Mouse (Mus musculus) small intestine, adult 2 months (tissue): ENCODE results near the gene Fer.

ENCODE experiments used
- CTCF ChIP-seq: fragments of 200-500 bp; IDR thresholded peaks from 2 replicates; pipeline ENCODE4 v1.5.1; 2012; ENCODE audit warnings: low read depth, mild to moderate bottlenecking, control low read depth, inconsistent platforms, low read length, moderate library complexity, mixed read lengths; ENCODE audit not compliant: insufficient replicate concordance, insufficient read length; ENCODE audit errors: extremely low read depth
- POLR2A ChIP-seq: fragments of 200-500 bp; IDR thresholded peaks from 2 replicates; pipeline ENCODE4 v1.6.1; 2012; ENCODE audit warnings: low read depth, mild to moderate bottlenecking, control low read depth, inconsistent platforms, low read length, moderate library complexity

DNA sequence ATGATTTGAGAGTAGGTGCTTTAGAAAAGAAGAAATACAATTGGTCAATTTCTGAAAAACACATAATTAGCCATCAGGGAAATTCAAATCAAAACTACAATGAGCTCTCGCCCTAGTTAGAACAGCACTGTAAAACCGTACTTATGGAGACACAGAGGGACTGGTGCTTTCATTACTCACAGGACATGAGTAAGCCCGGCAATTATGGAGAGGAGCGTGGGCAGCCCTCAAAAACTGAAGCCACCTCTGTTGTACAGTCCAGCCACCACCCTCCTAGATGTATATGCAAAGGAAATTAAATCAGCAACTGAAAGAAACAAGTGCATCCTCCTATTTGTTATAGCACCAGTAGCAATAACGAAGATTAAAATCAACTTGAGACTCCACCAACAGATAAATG is 304.9 kb downstream of the Fer start:
- no peak for TF ChIP-seq CTCF
- TF ChIP-seq POLR2A, result no peak
